Mouse (Mus musculus) bone marrow macrophage, adult 2 months (primary cell): ENCODE data around the gene Ugt1a1.

ENCODE experiments used
- CTCF ChIP-seq: IDR thresholded peaks from 2 replicates; pipeline ENCODE4 v1.5.1; 2012; ENCODE audit warnings: low read depth, mild to moderate bottlenecking, low read length, moderate library complexity
- POLR2A ChIP-seq: IDR thresholded peaks from 2 replicates; pipeline ENCODE4 v1.6.1; 2012; ENCODE audit warnings: mild to moderate bottlenecking, low read depth, low read length, borderline replicate concordance

DNA sequence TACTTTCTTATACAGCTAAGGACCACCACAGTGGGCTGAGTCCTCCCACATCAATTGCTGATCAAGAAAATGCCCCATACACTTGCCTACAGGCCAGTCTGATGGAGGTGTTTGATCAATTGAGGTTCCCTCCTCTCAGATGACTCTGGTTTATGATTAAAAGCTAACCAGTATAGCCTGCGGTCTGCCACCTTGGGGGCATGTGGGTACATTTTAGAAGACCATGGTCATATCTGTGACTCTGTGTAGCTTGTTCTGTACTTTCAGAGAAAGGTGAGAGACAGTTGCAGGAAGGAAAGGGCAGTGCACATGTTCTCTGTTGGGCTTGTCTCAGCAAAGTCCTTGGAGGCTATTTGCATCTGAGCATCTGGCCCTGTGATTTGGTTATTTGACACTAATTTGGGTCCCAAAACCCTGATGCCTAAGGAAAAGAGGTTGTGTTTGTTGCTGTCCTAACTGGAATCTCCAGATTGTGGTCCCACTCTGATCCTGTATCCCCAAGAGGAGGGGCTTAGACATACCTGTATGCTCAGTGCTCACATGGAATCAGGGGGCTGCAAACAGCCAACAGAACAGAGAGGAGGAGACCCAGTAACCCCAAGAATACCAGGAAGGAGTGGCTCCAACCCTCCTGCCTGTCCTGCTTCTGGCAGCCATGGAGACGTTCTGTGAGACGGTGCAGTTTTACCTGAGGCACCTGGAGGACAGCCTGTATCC, 21.1 kb downstream of the Ugt1a1 start:
- TF ChIP-seq CTCF: no peak
- no peak for TF ChIP-seq POLR2A
